Mouse (Mus musculus): ENCODE data around the gene Trim46.
A peak's percentile ranks its signal among the peaks of the same experiment; 100 is the strongest.

Trim46 gene

DNA sequence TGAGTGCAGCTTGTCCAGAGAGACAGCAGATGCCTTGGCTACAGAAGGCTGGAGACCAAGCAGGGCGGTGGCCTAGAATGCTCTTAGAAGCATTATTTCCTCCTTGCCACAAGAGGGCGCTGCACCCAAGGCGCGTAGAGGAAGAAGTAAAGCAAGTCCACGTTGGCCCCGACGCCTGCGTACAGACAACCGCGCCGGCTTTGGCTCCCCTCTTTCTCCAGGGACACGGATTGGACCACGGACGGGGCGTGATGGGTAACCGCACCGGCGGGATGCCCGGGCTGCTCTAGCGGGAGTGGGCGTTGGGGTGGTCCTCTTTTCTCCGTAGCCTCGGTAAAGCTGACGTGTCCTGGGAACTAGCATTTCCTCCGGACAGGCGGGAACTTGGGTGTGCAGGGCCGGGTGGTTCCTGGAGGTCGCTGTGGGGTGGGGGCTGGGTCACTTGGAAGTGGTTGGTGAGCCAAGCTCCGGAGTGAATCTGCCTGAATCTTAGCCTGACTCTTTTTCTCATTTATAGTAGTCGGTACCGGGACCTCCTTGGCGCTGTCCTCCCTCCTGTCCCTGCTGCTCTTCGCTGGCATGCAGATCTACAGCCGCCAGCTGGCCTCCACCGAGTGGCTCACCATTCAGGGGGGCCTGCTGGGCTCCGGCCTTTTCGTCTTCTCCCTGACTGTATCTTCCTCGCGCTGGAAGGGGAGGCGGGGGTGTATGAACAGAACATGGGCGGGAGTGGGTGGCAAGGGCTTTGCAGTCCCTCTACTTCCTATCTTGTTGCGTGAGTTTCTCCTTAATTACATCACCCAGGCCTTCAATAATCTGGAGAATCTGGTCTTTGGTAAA is at the start of gene Trim46:
Trim46 (minus strand) TSS at position 49 of the 840 bp plus-strand sequence.
- DNase-seq: peak; percentile 63

DNA sequence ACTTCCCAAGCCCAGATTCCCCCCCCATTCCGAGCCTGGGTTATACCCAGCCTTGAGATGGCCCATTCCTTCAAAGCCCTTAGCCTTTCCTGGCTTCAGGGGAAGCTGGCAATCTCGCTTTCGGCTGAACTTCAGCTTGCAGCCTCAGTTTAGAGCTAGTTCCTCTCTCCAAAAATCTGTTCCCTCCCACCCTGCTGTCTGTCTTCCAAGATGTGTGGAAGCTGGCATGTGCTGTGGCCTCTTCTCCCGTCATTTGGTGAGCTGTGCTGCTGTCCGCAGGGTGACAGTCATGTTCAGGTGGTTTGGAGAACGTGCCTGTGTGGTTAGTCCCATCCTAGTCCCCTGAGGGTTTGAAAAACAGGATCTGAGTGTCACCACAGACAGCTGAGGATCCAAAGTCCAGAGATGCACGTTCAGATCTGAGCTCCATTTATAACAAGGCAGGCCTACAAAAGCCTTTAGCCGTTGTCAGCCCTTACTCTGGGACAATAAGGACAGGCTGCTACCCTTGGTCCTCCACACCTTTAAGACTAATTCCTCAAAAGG is 49.6 kb upstream of the Trim46 start:
- no peak for DNase-seq

DNA sequence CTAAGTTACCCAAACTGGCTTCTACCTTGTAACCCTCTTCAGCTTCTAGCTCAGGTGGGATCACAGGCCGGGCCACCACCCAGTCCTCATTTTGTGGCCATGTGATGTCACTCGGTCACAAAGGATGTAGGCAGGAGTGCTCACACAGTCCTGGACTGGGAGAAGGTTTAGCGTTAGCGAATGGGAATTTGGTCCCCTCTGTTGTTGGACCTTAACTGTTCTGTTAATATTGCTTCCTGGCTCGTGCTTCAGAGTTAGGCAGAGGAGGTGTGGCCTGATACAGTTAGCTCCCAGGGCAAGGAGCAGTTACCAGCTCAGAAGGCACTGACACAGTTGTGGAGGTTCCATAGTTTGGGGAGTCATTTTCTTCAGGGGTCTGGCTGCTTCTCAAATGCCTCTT is 48.1 kb upstream of the Trim46 start:
- no peak for DNase-seq

DNA sequence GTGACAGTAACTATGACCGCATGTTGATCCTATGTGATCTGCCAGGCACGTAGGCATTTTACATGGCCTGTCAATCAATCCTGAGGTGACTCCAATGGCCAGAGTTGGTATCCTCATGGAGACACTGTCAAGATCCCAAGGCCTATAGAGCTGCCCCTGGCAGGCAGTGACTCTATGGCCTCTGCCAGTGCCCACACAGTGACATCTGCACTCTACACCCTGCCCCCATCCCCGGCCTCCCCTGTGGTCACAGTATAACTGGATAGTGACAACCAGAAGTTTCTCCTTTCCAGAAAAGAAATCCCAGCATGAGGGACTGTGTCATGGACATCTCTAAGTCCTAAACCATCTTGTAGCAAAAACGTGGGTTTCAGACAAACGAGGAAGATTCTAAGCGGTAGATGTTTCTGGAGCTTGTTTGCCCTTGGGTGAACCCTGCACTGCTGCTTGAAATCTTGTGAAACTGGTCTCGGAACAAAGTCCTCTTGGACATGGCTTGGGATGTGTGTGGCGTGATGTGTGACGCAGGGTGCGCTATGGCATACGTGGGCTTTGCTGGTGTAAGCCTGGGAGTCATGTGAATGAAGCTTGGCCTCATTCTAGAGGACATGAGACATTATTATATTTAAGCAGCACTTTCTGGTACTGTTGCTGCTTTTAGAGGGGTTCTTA is 47.3 kb upstream of the Trim46 start:
- DNase-seq: no peak

DNA sequence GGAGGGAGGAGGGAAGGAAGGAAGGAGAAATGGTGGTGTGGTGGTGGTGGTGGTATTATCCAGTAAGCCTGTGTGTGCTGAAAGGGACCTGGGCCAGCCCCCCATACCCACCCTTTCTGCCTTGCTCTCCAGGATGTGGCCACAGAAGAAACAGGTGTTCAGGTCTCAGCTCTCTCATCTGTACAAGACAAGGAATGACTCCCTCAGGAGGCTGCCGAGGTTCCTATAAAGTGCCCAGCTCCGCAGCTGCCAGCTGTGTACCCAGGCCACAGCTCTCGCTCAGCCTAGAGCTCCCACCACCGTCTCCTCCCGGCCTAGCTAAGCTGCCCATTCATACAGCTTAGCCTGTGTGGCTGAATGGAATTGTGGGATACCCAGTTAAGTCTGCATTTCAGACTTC is 46.2 kb upstream of the Trim46 start:
- no peak for DNase-seq

DNA sequence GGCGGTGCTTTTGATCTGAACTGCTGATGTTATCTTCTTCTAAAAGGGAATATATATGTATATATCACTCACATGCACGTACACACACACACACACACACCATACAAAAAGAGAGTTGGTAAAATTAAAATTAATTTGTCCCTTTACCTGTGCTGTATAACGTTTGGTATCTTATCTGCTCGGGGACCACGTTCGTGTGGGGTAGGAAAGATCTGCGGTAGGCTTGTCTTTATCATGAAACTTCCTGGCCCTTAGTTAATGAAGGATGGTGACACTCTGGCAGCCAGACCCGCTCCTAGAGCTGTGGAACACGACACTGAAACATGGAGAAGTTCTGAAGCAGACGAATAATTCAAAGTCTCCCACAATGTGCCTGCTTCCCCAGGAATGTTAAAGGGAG is 45.8 kb upstream of the Trim46 start:
- no peak for DNase-seq

DNA sequence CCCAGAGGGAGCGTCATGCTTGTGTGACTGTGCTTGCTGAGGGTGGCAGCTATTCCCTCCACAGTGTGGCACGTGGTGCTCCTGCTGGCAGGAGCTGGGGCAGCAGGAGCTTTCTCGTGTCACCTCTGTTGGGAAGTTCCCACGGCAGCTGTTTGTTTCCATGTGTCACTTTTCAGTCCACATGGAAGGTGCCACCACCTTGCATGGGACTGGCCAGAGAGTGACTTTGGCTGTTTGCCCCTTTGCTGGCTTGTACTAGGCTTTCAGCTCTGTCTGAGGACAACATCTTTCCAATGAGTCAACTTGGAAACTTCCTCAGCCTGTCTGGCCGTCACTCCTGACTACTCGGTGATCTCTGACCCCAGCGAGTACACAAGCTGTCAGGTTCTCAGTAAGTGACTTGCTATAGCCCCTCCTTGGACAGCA is 42.4 kb upstream of the Trim46 start:
- DNase-seq: no peak

DNA sequence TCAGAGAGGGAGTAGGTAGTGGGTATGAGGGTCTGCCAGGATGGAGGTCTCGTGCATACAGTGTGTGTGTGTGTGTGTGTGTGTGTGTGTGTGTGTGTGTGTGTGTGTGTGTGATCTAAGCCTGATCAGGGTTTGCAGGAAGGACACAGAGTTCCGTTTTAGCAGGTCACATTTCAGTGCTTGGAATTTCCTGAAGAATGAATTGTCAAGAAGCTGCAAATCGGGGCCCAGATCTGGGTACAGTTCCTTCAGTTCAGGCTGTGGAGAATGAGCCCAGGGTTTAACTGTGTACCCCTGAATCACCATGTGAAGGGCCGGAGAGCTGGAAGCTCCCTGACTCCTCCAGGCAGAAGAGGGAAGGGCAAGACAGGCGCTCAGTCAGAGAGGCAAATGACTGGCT is 41.2 kb upstream of the Trim46 start:
- DNase-seq: no peak

DNA sequence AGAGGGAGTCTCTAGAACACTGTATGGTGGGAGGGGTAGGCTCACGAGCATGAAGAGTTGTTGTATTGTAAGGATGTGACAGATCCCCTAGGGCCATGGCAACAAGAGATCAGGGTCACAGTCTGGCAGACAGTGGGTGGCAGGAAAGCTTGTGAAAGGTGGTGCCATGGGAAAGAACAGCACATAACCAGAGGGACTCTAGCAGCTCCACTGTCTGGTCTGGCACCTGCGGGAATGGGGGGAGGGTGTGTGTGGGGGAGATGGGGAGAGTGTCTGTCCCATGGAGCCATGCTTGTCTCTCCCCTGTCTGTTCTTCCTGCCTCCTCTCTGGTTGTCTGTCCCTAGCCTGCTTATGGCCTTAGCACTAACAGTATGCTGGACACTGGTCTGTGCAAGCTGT is 39.4 kb upstream of the Trim46 start:
- DNase-seq: no peak

DNA sequence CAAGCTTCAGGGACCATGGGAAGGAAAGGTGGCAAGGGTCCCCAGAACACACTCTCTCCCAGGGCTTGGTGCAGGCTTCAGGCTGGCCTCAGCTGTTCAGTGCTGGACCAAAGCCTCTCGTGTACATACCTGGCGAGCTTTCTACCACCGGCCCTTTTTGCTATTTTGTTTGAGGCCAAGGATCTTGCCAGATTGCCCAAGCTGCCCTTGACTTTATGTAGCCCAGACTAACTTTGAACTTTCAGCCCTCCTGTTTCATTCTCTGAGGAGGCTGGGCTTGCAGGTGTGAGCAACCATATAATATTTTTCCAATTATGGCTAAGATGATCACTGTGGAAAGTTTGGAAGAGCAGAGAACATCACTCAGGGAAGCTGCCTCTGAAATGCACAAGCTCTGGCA is 38.2 kb upstream of the Trim46 start:
- DNase-seq: no peak

DNA sequence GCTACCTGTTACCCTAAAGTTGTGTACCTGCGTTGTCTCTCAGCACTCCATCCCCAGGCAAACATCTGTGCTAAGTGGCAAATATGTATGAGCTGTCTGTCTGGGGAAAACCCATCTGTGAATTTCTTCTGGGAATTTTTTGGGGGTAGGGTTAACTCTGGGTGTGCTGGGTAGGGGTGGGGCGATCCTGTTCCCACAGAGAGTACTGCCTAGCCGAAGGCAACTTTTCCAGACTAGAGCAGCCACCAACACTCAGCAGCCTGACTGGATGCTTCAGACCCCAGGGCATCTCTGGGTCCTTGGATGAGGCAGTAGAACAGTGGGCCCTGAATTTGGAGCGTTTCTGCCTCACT is 36.2 kb upstream of the Trim46 start:
- DNase-seq: no peak

DNA sequence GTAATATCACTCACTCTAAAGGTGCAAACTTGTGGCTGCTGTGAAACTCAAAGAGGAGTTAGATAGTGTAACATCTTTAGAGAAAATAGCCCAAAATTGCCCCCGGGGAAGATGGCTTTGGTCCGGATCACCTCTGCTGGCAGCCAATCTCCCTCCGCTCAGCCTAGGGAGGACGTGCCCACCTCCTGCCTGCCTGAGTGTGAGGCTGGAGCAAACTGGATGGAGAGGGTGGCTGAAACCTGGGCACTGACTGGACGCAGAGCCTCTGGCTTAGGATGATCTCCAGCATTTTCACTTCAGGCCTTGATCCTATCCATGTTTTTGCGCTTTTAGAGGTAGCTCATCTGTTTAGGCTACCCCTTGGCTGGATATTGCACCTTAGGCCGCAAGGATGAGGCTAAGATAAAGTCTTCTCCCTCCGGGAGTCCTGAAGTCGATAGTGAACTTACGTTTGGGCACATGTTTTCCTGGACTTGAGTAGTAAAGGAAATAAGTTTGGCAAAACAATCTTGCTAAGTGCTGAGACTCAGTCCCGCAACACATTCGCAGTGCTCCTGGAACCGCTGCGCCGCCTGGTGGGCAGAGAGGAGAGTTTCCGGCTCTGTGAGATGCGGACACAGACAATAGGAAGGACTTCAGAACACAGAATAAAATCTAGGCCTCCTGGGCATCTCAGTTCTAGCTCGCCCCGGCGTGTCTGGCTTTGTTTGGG is 35.6 kb upstream of the Trim46 start:
- peak; percentile 87 for DNase-seq

DNA sequence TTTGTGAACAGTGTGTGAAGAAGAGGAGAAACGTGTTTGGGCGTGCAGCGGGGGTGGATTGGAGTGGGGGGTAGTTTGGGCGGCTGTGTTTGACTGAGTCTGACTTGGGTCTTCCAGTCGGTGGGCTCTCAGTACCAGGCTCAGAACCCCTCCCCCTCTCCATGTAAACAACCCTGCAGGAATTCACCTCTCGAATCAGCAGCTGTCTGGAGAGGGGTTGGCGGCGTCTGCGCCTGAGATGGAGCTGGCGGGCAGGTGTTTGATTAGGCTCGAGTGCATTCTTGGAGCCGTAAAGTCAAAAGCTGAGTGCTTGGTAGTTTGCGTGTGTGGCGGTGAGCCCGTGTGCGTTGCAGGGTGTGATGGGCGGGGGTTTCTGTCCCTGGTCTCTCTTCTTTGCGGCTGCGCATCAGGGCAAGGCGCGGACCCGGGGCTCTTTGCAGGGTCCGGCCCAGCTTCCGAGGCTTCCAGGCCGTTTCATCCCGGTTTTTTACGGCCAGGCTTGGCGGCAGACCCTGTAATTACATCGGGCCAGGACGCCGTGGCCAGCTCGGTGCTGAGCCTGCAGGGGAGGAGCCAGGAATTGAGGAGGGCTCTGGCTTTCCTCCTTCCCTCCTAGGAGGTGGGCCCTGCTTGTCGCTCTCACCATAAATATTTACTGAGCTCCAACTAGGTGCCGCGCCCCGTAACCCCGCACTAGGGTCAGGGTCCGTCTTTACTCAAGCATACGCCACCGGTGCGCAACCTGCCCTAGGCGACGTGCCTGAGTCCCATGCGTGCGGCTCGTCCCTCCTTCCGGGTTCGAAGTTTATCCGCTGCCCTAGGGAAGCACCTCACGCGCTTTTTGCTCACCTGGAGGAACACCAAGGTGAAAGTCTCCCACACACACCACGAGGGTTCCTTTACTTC is 34.8 kb upstream of the Trim46 start, which contains the start of gene Efna1:
Efna1 (minus strand) TSS at position 537 of the 906 bp plus-strand sequence.
- DNase-seq: peak; percentile 64

DNA sequence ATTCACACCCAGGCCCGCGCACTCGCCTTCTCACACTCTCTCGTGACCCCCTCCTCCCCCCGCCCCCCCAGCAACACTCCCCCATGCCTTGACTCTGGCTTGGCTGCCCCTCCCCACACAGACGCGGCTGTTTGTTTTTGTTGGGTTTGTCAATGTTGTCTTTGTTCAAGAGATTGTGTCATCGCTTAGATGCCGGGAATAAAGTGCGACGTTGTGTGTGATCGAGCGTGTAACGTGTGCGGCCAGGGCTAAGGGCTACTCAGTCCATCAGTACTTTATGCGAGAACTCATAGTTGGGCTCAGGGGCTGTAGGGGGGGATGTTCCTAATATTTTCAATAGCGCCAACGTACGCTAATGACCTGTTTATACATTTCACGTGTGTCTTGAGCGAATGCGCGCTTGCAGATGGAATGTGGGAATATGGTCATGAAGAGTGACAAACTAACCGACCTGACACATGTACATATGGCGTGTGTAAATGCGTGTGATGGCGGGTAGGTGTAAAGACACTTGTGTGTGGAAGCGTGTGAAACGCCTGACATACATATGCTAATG is 34.0 kb upstream of the Trim46 start:
- peak; percentile 61 for DNase-seq

DNA sequence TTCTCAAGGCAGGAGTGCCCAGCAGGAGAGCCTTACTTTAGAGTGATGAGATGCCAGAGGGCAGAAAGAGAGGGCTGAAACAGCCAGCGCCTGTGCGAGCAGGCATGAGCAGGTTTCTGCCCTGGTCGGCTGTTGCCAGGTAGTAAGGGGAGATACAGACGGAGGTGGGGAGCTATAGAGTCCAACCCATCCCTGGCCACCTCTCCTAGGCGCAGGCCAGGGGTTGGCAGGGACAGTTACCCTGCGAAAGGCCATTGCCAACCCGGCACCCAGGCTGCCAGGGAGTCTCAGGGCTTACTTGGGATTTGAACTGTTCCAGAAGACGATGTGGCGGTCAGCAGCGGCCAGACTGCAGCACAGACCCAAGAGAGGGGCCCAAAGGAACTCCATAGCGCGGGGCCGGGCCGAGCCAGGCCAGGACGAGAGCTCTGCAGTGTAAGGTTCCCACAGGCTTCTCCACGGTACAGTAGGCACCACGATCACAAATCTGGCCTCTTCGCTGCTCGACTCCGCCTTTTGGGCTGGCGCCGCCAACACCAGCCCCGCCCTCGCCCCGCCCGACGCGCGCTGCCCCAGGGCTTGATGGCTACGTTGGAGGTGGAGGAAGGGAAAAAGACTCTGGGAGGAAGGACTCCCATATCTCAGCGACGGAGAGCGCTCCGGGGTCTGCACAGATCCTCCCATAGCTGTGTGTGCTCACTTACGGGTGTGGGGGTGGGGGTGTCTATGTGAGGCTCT is 33.2 kb upstream of the Trim46 start:
- peak; percentile 89 for DNase-seq

DNA sequence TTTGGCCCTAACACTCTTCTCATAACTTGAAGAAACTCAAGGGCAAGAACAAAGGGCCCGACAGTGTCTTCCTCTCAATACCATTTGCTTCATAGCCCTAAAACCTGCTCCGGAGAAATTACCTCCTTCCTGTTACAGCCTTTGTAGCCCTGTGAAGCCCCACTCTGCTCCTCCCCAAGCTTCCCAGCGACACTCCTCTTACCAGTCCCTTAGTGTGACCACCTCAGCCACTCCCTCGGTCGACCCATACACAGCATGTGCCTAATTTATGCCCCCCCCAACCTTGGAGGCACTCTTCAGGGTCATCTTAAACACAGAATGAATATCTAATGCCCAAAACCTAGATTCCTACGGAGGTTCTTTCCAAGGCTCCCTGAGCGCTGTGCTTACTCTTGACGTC is 32.5 kb upstream of the Trim46 start:
- DNase-seq: no peak

DNA sequence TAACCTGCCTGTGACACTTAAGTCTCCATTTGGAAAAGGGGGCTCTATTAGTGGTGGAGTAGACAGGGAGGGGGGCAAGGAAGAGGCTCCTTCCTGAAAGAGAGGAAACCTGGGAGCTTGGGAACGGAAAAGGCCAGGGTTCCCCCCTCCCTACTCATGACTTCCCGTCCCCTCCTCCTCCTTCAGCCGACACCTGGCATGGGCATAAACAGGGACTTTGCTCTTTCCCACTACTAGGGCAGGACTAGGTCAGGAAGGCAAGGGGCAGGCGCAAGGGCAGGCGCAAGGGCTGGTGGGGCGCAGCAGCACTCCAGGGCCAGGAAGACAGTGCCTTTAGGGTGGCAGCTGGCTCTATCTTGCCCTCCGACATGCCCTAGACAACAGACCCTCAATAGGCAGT is 32.0 kb upstream of the Trim46 start:
- peak; percentile 50 for DNase-seq

DNA sequence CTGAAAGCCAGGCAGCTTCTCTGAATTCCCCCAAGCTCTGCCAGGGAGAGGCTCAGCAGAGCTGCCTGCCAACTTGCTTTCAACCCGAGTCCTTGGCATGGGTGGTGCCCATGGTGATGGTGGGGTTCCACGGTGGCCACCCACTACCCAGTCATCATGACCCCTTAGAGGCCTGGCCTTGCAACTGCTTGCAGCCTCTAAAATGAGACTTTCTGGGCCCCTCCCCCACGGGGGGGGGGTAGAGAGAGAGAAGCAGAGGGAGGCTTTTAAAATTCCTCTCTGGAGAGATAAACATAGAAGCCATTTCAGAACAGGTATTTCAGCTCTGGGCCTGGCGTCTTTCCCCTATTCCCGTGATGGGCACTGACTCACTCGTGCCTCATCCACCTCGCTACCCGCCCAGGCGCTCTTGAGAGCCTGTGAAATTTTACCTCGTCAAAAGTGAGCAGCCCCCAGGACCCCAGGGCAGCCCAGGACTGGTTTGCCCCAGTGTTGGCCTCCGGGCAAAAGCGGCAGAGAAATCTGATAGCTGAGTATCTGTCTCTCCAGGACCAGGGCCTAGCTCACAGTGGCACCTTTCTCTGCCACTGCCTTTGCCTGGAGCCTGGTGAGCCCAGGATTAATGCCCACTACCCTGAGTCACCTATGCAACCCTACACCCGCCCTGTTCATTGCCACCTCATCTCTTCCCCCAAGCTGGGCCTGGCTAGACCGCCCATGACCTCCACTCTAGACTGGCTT is 31.3 kb upstream of the Trim46 start:
- peak; percentile 54 for DNase-seq

DNA sequence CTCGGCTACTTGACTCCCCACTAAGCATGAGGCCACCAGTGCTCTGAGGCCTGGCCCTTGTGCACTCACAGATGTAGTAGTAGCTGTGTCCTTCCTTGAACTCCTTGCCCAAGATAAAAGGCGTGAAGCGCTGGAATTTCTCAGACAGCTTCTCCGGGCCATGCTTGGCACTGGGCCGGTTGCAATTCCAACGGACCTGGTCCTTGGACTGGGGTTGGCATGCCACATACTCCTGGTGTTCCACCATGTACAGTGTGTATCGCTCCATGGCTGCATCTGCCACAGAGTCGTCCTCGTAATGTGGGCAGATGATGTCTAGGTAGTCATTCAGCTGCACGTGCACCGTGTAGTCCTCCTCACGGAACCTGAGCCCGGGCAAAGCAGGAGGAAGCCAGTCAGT is 30.0 kb upstream of the Trim46 start:
- no peak for DNase-seq

DNA sequence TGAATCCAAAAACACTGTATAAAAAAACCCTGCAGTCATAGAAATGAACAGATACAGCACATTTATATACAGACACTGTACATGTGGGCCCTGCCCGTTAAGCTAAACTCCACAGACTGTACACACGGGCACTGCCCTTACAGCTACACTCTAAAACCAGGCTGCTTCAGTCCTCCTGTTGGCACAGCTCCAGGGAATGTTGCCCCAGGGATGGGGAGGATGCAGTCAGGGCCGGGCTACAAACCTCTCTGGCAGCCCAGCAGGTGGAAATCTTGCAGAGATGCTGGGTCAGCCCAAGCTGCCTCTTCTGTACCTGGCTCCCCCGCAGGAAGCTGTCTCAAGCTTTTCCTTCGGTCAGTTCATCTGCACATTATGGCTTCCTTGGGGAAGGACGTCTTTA is 25.7 kb upstream of the Trim46 start:
- peak; percentile 58 for DNase-seq

DNA sequence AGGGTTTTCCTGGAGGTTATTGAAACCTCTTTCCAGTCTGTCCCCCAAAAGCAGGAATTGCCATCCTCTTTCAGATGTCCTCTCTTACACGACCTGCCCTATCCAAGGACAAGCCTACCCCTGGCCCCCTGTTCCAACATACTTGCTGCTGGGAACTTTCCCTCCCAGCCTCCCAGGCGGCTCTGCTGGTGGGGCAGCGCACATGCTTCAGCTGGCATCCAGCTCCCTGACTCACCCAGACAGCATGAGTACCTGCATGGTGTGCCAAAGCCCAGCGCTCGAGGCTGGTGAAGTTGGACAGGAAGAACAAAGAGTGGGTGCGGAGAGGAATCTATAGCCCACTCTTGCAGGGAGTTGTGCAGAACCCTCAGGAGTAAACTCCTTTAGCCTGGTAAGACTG is 24.8 kb upstream of the Trim46 start:
- DNase-seq: peak; percentile 71
